Mouse (Mus musculus): ENCODE results near the gene Grasp.

DNA sequence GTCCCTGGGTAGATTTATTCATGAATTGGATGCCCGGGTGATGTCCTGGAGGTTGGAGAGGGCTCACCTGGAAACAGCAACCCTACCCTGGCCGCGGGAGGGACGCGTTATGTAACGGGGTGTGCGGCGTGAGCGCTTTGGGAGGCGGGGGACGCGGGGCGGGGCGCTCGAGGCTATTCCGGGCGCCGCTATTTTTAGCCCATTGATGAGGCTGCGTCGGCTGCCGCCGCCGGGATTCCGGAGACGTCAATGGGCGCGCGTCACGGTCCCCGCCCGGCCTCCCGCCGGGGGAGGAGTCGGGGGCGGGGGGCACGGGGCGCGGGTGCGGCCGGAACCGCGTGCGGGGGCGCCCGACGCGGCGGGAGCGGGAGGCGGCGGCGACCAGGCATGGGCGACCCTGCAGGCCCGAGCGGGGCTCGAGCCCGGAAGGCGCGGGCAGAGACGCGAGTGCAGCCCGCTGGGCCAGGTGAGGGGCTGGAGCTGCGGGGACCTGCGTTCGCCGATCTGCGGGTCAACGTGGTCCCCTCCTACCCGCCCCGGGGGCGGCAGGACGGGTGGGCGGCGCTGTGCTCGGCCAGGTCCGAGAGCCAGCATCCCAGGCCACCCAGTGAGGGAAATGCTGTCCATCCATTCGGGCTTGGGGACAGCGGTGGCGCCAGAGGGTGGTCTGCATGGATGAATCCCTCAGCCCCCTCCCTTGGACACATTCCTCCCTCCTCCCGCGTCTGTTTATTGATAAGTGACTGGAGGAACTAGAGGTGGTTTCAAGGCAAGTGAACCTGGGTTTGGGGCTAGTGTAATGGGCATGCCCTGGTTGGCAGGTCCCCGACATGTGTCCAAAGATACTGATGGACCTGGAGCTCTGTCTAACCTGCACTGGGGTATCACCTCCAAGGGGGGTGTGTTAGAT, 30.2 kb downstream of the Grasp start, which contains the start of gene Nr4a1:
- no peak for TF ChIP-seq CTCF (IDR thresholded peaks at IDR 0.05; ENCODE audit: low read depth, low read length)
- TF ChIP-seq GATA1 (IDR thresholded peaks at IDR 0.05; ENCODE audit: borderline replicate concordance, low read length): no peak
- no peak for TF ChIP-seq TAL1 (conservative IDR thresholded peaks at IDR 0.05; ENCODE audit: low read depth, low read length)
- no peak for TF ChIP-seq POLR2AphosphoS5 (IDR thresholded peaks at IDR 0.05; ENCODE audit: insufficient replicate concordance, low read depth, low read length)
- TF ChIP-seq GATA2 (IDR thresholded peaks at IDR 0.05; ENCODE audit: borderline replicate concordance, low read depth, low read length): no peak
